Comparison of ENCODE assay signal across 8 mouse cellular contexts in the genomic region with DNA sequence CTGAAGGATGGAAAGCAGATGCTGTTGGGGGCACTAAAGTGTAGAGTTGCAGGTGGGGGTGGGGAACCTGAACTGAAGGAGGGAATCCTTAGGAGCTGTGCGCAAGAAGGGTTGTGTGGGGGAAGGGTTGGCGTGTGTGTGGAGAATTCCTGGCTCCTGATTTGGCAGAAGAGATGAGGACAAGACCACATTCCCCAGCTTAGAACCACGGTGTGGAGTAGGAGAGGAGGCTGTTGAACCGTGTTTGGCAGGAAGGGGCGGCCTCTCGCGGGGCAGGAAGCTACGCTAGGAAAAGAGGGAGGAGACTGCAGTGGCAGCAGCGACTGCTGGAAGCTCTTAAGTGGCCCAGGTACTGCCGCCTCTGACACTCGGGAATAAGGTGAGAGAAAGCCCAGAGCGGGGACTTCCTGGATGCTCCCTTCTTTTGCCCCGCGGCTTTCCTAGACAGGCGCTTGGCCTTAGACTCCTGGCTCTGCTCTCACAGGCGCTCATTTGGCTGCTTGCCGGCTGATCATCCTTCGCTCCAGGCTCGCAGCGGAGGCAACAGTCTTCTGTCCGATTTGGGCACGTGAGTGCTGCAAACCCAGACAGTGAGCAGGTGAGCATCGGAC. TPM values are rescaled to one million over a fixed set of nuclear protein-coding genes. Genes with fewer than 3 reads are reported as not detected.
DNase-seq lines count a peak whose midpoint lies in the region; ATAC-seq and TF ChIP-seq lines count a peak whose summit lies in the region.

Spin2c (plus strand) TSS at position 275 of the 611 bp plus-strand sequence.

- no peak for TF ChIP-seq CTCF in left cerebral cortex, adult 2 months (IDR thresholded peaks at IDR 0.05)

- peak; percentile 69 to 76 for DNase-seq in cerebellum, postnatal 25 days
- peak; percentile 30 for DNase-seq in gastrocnemius, postnatal 10 days
- DNase-seq in left cerebral cortex, adult 2 months (ENCODE audit: extremely low spot score in 1 of 2, low spot score in 2 of 2) = peak; percentile 29 to 44
- DNase-seq in lung, postnatal 36 days = peak; percentile 41
- peak; percentile 40 to 43 for DNase-seq in right cerebral cortex, adult 2 months (ENCODE audit: low spot score in 2 of 2)
- DNase-seq in adipocyte (ENCODE audit: low spot score) = no peak

- intact Hi-C loops in left cerebral cortex, adult 2 months (cut with DNase I) = no loop called here

- peak; percentile 98 for ATAC-seq in activated CD4-positive, CD25-positive, alpha-beta regulatory T cell, adult 4 months
- peak; percentile 96 for ATAC-seq in inflammation-experienced regulatory T-cells, adult 6 months

- H3K27ac ChIP-seq in left cerebral cortex, adult 2 months = peak within 1 kb of the TSS; percentile 44; the same call in 1 of the 2 replicates

- H3K4me3 ChIP-seq in left cerebral cortex, adult 2 months = peak within 1 kb of the TSS; percentile 60

RNA-seq across cellular contexts. Expression of gene Spin2c, which starts in this region (rescaled TPM):
- 10 to 100 TPM; 13.7 to 17.0 TPM for polyA plus RNA-seq in activated CD4-positive, CD25-positive, alpha-beta regulatory T cell, adult 4 months (2017; shearing (Covaris generic))
- total RNA-seq in gastrocnemius, postnatal 10 days (2021) = 1 to 10 TPM in 1 of 2 experiments, under 1 TPM in 1; 0.96 to 1.8 TPM
- polyA plus RNA-seq in inflammation-experienced regulatory T-cells, adult 6 months (2017; shearing (Covaris generic)) = 10 to 100 TPM in 2 of 3 experiments, 1 to 10 TPM in 1; 9.3 to 22.9 (median 18.9) TPM
- 1 to 10 TPM; 5.9 to 8.2 TPM for total RNA-seq in left cerebral cortex, adult 2 months (2021)
